Mouse (Mus musculus) neural tube, embryonic 11.5 days (tissue): ENCODE measurements around the gene Herc2. TPM values are rescaled to one million over a fixed set of nuclear protein-coding genes. Genes with fewer than 3 reads are reported as not detected.
"Not testable (repeated sequence)": the region's sequence is repeated elsewhere in the genome, so short reads cannot be mapped to it uniquely, and the experiment has no call there.

Source experiments
- ATAC-seq: fragments of 200-750 bp; cut with Nextera tagmentation; 2 replicates; pipeline ENCODE4 v1.8.0; 2017; ENCODE audit warnings: moderate number of reproducible peaks, mild to moderate bottlenecking, moderate TSS enrichment, moderate library complexity; ENCODE audit not compliant: insufficient read depth, low FRiP score, low TSS enrichment
- DNase-seq: peaks from one replicate; pipeline ENCODE4 v3.0.0-alpha.2; 2015; ENCODE audit warnings: low spot score
- H3K27ac ChIP-seq: fragments of 300-500 bp; sonication (generic); 2 replicates; pipeline ENCODE4 v1.5.1; 2014; ENCODE audit warnings: low read depth, mild to moderate bottlenecking, low read length
- H3K27me3 ChIP-seq: fragments of 300-500 bp; sonication (generic); 2 replicates; pipeline ENCODE4 v1.6.1; 2014; ENCODE audit warnings: mild to moderate bottlenecking, low read length, mixed read lengths; ENCODE audit not compliant: control insufficient read depth, insufficient read depth
- H3K36me3 ChIP-seq: fragments of 300-500 bp; sonication (generic); 2 replicates; pipeline ENCODE4 v1.6.1; 2014; ENCODE audit warnings: mild to moderate bottlenecking, low read length, moderate library complexity, mixed read lengths; ENCODE audit not compliant: control insufficient read depth, insufficient read depth
- H3K4me1 ChIP-seq: fragments of 300-500 bp; sonication (generic); 2 replicates; pipeline ENCODE4 v1.6.1; 2014; ENCODE audit warnings: low read length, mixed read lengths; ENCODE audit not compliant: control insufficient read depth, insufficient read depth
- H3K4me2 ChIP-seq: fragments of 300-500 bp; sonication (generic); 2 replicates; pipeline ENCODE4 v1.6.1; 2014; ENCODE audit warnings: low read depth, mild to moderate bottlenecking, moderate library complexity
- H3K4me3 ChIP-seq: fragments of 300-500 bp; sonication (generic); 2 replicates; pipeline ENCODE4 v1.5.1; 2014; ENCODE audit warnings: low read depth, low read length
- H3K9ac ChIP-seq: fragments of 300-500 bp; sonication (generic); 2 replicates; pipeline ENCODE4 v1.6.1; 2014; ENCODE audit warnings: mild to moderate bottlenecking, low read length
- H3K9me3 ChIP-seq: fragments of 300-500 bp; sonication (generic); 2 replicates; pipeline ENCODE4 v1.6.1; 2016; ENCODE audit warnings: low read length; ENCODE audit not compliant: control insufficient read depth
- WGBS: fragments of 180-500 bp; shearing (Covaris S2); extraction: QIAGEN DNeasy Blood & Tissue Kit; methylation state at CpG from one replicate; pipeline ENCODE4 v1.1.7; 2014; 5-methylcytosine and 5-hydroxymethylcytosine counted together
- polyA plus RNA-seq: library from polyadenylated mRNA; unstranded; fragments of >200 nt; fragmentation: Nextera tagmentation; extraction: Ambion mirVana; gene quantifications from 2 replicates; pipeline ENCODE4 v1.2.1, GENCODE M21; 2014

The Herc2 gene
- 31.3 and 32.2 TPM in 2 replicates for polyA plus RNA-seq

- Histone ChIP-seq H3K27ac (peak within 1 kb of the TSS; percentile 82), H3K9ac (peak within 1 kb of the TSS; percentile 78), H3K27me3 (no peaks in the 10 kb centered on the region), H3K4me1 (0 out of 2 replicates have a peak, but pooled peaks cover 4% of the 10 kb centered on the region), H3K9me3 (no peaks in the 10 kb centered on the region), H3K4me2 (peak within 1 kb of the TSS; percentile 71), H3K36me3 (no peaks in the 10 kb centered on the region), H3K4me3 (peak within 1 kb of the TSS; percentile 70)
- under 1% methylated on average over 46 of the region's 47 CpGs for WGBS
- DNase-seq (peak; percentile 99), ATAC-seq (peak; percentile 100)
Observed at GRCm38 (mm10) chr7:56049831-56050321, at the start of gene Herc2. Gene Herc2, plus strand, starts transcription at chr7:56050196.

GRCm38 (mm10) chr7:56010318-56011017 is 39.5 kb upstream of the Herc2 start:
- no peak overlapping the region for H3K4me3 ChIP-seq
- H3K27me3 ChIP-seq = no peaks in the 10 kb centered on the region
- H3K9ac ChIP-seq = no peak overlapping the region
- WGBS = 58% methylated on average over 4 of the region's 4 CpGs
- H3K4me1 ChIP-seq = no peaks in the 10 kb centered on the region
- DNase-seq (no peak), ATAC-seq (no peak)
- no peaks in the 10 kb centered on the region for H3K9me3 ChIP-seq
- no peak overlapping the region for H3K27ac ChIP-seq
- H3K4me2 ChIP-seq = no peak overlapping the region
- no peaks in the 10 kb centered on the region for H3K36me3 ChIP-seq

GRCm38 (mm10) chr7:56011018-56011333 is 39.0 kb upstream of the Herc2 start:
- no peaks in the 10 kb centered on the region for H3K36me3 ChIP-seq
- no peaks in the 10 kb centered on the region for H3K4me1 ChIP-seq
- no peaks in the 10 kb centered on the region for H3K9me3 ChIP-seq
- H3K27me3 ChIP-seq = no peaks in the 10 kb centered on the region
- no peak overlapping the region for H3K4me2 ChIP-seq
- no peak overlapping the region for H3K9ac ChIP-seq
- H3K4me3 ChIP-seq = no peak overlapping the region
- no peak overlapping the region for H3K27ac ChIP-seq
- no peak for DNase-seq
- no peak for ATAC-seq

GRCm38 (mm10) chr7:56013261-56014001 is 36.6 kb upstream of the Herc2 start:
- ATAC-seq (no peak), DNase-seq (no peak)
- H3K4me2 ChIP-seq = no peak overlapping the region
- peaks cover under 1% of the 10 kb centered on the region; the same call in 1 of the 2 replicates for H3K4me1 ChIP-seq
- no peak overlapping the region for H3K4me3 ChIP-seq
- H3K9me3 ChIP-seq = no peaks in the 10 kb centered on the region
- no peak overlapping the region for H3K9ac ChIP-seq
- H3K36me3 ChIP-seq = no peaks in the 10 kb centered on the region
- no peaks in the 10 kb centered on the region for H3K27me3 ChIP-seq
- 96% methylated on average over 14 of the region's 14 CpGs for WGBS
- no peak overlapping the region for H3K27ac ChIP-seq

GRCm38 (mm10) chr7:56014002-56014702 is 35.8 kb upstream of the Herc2 start:
- not testable (repeated sequence) for H3K4me1 ChIP-seq, H3K36me3 ChIP-seq, H3K9ac ChIP-seq, H3K4me2 ChIP-seq, DNase-seq, H3K27ac ChIP-seq, ATAC-seq, H3K4me3 ChIP-seq, H3K27me3 ChIP-seq, H3K9me3 ChIP-seq
- WGBS = 93% methylated on average over 6 of the region's 18 CpGs

GRCm38 (mm10) chr7:56015172-56015571 is 34.8 kb upstream of the Herc2 start:
- Histone ChIP-seq H3K9me3 (no peaks in the 10 kb centered on the region), H3K9ac (no peak overlapping the region), H3K4me3 (no peak overlapping the region), H3K27ac (no peak overlapping the region), H3K4me2 (no peak overlapping the region), H3K27me3 (no peaks in the 10 kb centered on the region), H3K36me3 (no peaks in the 10 kb centered on the region), H3K4me1 (peaks cover 5% of the 10 kb centered on the region; the same call in 1 of the 2 replicates)
- no peak for ATAC-seq
- no peak for DNase-seq
- 88% methylated on average over 6 of the region's 6 CpGs for WGBS

GRCm38 (mm10) chr7:56015837-56016236 is 34.2 kb upstream of the Herc2 start:
- H3K27me3 ChIP-seq = no peaks in the 10 kb centered on the region
- H3K9me3 ChIP-seq = no peaks in the 10 kb centered on the region
- no peak overlapping the region for H3K27ac ChIP-seq
- no peaks in the 10 kb centered on the region for H3K36me3 ChIP-seq
- WGBS = 89% methylated on average over 7 of the region's 7 CpGs
- no peak overlapping the region for H3K4me3 ChIP-seq
- no peak overlapping the region for H3K4me2 ChIP-seq
- DNase-seq (no peak), ATAC-seq (no peak)
- peaks cover 5% of the 10 kb centered on the region; the same call in 1 of the 2 replicates for H3K4me1 ChIP-seq
- no peak overlapping the region for H3K9ac ChIP-seq

GRCm38 (mm10) chr7:56017761-56018160 is 32.2 kb upstream of the Herc2 start:
- Histone ChIP-seq H3K36me3 (no peaks in the 10 kb centered on the region), H3K4me1 (peaks cover 5% of the 10 kb centered on the region; the same call in 1 of the 2 replicates), H3K9ac (no peak overlapping the region), H3K27ac (no peak overlapping the region), H3K27me3 (no peaks in the 10 kb centered on the region), H3K4me3 (no peak overlapping the region), H3K9me3 (no peaks in the 10 kb centered on the region), H3K4me2 (no peak overlapping the region)
- DNase-seq (no peak), ATAC-seq (no peak)
- WGBS = 75% methylated on average over 3 of the region's 3 CpGs
